Mouse (Mus musculus): Measurements from ENCODE around the gene Baz1b.

Gene Baz1b

GRCm38 (mm10) chr5:135274663-135275396, 87.8 kb downstream of the Baz1b start:
- DNase-seq (ENCODE audit: low spot score in 2 of 2) = no peak

DNA sequence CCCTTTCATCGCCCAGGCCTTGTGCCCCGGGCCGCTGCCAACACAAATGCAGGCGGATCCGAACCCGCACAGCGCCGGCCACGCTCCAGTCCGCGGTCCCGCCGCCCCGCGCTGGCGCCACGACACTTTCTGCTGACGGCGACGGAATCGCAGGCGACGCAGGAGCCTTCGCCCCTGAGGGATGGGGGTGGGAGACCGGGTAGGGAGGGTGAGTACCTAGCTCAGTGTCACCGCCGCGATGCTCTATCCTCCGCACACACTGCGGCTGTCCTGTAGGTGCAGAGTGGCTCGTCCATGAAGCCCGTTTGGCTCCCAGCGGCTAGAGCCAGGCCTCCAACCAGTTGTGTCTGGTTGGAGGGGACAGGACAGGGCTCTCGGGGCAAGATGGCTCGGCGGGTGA, 89.5 kb downstream of the Baz1b start:
- no peak for DNase-seq (ENCODE audit: low spot score in 2 of 2)

DNA sequence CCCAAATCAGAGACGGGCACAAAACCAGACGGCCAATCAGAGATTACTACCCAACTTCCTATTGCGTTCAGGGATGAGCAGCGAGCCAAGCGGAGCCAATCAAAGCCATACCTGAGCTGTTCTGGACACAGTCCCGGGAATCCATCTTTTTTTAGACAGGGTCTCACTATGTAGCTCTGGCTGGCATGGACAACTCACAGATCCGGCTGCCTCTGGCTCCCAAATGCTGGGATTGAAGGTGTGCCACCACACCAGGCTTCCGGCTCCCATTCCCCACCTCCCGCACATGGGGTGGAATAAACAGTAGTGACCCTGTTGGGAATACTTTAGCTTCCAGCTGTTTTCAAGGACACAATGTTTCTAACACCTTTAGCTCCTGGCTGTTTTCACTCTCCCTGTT, 93.2 kb downstream of the Baz1b start:
- no peak for DNase-seq (ENCODE audit: low spot score in 2 of 2)

DNA sequence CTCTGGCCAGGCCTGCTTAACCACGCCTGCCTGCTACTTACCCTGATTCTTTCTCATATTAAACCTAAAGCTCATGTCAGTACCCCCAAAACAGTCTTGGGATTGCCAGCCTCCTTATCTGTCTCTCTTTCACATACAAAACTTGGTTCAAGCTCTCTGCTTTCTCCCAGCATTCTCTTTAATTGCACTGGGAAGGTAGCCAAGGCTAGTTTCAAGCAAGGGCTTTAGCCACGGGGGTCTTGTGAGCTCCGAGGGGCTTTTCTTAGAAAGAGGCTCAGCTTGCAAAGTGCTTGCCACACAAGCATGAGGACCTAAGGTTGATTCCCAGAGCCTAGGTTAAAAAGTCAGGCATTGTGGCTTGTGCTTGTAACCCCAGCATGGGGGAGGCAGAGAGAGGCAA, 98.1 kb downstream of the Baz1b start:
- no peak for DNase-seq (ENCODE audit: low spot score in 2 of 2)

DNA sequence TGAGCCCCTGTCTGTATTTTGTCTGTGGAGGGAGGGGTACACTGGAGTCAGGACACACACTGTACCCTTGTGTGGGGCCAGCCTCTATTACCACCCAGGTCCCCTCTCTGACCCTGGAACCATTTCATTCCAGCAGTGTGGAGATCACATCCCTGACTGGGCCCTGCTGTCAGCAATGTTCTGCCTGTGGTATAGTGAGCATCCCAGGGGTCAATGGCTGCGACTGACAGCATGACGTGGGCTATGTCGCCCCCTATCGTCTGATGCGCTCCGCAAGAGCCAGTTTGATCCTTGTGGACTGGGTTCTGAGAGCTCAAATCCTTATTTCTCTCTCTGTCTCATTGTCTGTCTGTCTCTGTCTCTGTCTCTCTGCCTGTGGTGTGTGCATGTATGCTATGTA, 99.1 kb downstream of the Baz1b start:
- DNase-seq (ENCODE audit: low spot score in 2 of 2) = peak; percentile 58 to 81

- DNase-seq (ENCODE audit: low spot score in 2 of 2) = no peak
Observed at GRCm38 (mm10) chr5:135286926-135287325, 99.9 kb downstream of the Baz1b start.

DNA sequence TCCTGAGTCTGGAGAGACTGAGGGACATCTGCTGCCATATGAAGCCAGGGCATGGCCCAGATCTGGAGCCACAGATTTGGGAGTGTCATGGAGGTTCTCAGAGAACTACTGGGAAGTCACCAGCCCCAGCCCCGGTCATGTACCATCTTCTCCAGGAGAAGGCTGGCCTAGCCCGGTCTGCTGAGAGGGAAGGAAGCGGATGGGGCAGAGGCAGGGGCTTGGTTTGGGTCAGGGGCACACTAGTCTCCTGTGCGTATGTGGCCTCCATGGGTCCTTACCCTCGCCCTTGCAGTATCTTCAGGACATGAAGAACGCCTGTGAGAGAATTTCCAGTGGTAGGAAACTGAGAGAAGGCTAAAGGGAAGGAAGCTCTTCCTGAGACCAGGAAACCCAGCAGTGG, 103.6 kb downstream of the Baz1b start:
- peak in 1 of 2 experiments; percentile 52 for DNase-seq (ENCODE audit: low spot score in 2 of 2)

GRCm38 (mm10) chr5:135291193-135291592, 104.1 kb downstream of the Baz1b start:
- peak; percentile 7 to 45 for DNase-seq (ENCODE audit: low spot score in 2 of 2)

- DNase-seq (ENCODE audit: low spot score in 2 of 2) = peak in 1 of 2 experiments; percentile 44
Observed at GRCm38 (mm10) chr5:135292001-135292400, 104.9 kb downstream of the Baz1b start.
